Mouse (Mus musculus): ENCODE data around the gene Gpd1.
"Not testable (repeated sequence)": the region's sequence is repeated elsewhere in the genome, so short reads cannot be mapped to it uniquely, and the experiment has no call there.

Gene Gpd1

DNA sequence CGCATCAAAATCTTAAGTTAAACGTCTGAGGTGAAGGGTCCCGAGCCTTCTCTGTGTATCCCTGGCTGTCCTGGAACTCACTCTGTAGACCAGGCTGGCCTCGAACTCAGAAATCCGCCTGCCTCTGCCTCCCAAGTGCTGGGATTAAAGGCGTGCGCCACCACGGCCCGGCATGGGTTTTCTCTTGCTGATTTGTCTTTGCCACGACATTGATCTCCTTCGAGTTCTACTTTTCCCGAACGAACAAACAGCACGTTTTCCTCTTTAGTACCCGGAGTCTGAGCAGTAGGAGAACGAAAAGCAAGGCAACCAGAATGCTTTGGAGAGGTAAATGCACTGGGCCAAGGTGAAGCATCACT lies 15.7 kb upstream of the Gpd1 start:
- DNase-seq (ENCODE audit: low read depth, low spot score) = not testable (repeated sequence)

DNA sequence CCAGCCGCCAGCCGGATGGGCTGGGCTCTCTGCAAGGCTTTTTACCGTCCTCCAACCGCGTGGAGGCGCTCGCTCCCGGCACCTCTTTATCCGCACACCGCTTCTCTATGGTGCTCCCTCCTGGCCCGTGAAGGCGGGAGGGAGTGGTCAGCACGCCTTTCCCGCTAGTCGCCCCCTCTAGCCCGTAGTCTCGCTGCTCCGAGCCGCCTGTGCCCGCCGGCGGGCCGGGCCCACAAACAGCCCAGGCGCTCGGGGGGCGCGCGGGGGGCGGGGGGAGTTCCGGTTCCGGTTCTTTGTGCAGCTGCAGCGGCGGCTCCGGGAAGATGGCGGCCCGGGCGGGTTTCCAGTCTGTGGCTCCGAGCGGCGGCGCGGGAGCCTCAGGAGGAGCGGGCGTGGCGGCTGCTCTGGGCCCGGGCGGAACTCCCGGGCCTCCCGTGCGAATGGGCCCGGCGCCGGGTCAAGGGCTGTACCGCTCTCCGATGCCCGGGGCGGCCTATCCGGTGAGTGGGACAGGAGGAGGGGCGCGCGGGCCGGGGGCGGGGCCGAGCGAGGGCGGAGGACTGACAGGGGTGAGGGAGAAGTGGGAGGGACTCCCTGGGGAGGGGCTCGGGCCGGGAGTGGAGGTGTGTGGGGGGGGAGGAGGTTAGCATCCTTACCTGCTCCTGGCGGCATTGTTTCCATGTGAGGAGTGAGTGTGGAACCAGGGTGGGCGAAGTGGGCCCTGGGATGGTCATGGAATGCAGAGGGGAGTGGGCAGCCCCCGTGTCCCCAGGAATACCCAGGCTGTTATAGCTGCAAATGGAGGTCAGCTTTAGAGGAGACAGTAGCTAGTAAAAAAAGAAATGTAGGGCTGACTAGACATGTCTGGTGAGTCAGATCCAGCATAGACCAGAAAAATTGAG lies 15.1 kb upstream of the Gpd1 start, which contains the start of gene Smarcd1:
TSS of gene Smarcd1 (plus strand) at position 131 of the 902 bp plus-strand sequence.
- DNase-seq (ENCODE audit: low read depth, low spot score) = peak; percentile 96

DNA sequence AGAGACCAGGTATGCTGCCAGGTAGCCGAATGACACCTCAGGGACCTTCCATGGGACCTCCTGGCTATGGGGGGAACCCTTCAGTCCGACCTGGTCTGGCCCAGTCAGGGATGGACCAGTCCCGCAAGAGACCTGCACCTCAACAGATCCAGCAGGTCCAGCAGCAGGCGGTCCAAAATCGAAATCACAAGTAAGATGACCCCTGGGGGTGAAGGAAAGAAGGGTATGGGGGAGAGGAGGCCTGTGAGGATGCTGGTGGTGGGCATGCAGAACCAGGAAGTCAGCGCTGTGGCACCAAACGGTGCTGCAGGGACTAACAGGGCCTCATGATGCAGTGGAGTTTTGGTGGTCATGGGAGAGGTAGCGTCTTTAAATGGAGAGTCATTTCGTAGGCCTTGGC lies 14.2 kb upstream of the Gpd1 start:
- DNase-seq (ENCODE audit: low read depth, low spot score) = no peak

DNA sequence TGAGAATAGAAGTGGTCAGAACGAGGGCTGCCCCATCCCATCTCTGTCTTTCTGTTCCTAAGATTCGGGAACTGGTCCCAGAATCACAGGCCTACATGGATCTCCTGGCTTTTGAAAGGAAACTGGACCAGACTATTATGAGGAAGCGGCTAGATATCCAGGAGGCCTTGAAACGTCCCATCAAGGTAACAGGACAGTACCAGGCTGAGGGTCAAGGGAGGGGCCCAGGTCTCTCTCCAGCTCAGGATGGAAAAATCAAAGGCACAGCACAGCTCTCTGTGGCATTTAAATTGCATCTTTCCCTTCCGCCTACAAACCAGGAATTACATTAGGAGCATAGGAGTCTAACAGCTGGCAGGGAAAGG lies 13.7 kb upstream of the Gpd1 start:
- no peak for DNase-seq (ENCODE audit: low read depth, low spot score)

DNA sequence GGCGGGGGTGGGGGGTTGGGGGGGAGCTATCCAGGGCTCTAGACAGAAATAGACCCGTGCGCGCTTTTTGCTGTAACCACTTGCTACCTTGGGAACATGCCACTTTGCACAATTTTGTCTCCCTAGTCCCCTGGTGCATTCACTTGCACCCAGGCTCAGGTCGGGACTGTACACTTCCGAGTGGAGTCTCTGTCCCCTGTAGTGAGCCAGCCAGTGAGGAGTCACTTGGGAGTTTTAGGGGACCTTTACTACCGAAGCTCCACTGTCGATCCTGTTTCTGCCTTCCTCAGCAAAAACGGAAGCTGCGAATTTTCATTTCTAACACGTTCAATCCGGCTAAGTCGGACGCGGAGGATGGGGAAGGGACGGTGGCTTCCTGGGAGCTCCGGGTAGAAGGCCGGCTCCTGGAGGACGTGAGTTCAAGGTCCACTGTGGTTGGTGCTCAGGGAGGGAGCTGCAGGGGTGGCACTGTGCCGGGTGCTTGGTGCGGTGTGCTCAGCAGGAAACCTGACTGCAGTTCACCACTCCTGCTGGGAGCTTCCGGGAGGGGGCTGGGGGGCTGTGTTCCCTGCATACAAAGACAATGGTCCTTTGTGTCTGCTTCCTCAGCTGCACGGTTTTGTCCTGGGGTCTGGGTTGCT lies 13.2 kb upstream of the Gpd1 start:
- DNase-seq (ENCODE audit: low read depth, low spot score) = no peak

DNA sequence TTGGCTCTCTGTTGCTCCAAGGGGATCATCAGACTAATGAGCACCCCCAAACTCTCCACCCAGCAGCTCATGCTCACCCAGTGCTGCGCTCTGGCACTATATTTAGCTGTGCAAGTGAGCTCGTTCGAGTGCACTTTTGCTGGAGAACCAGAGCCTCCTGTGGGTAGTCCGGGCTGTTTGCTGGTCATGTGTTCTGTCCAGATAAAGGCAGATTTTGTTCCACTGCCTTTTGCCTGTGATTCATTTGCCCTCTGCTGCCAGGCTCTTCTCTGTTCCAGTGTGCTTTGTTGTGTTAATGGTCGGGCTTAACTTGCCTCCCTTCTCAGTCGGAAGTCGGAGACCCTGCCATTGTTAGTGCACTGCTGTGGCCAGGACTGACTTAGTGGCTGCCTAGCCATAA lies 12.4 kb upstream of the Gpd1 start:
- DNase-seq (ENCODE audit: low read depth, low spot score) = no peak

DNA sequence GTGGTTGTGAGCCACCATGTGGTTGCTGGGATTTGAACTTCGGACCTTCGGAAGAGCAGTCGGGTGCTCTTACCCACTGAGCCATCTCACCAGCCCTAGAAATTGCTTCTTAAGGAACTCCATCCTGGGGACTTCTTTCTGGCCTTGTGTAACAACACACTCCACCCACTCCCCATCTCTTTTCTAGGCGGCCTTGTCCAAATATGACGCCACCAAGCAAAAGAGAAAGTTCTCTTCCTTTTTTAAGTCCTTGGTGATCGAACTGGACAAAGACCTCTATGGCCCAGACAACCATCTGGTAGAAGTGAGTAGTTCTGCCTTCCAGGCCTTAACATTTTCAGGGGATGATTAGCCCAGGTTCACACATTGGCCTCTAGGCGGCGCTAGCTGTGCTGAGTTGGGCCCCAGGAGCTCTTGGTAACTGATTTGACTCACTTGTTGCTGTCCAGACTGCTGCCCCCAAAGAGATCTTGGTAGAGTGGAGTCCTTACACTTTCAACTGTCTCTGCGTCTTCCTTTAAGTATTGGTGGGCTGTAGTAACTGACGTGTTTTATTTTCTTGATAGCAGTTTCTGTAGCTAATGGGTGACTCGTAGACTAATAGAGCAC lies 11.8 kb upstream of the Gpd1 start, which contains the start of gene Gm17349:
TSS of gene Gm17349 (minus strand) at position 51 of the 609 bp plus-strand sequence.
- no peak for DNase-seq (ENCODE audit: low read depth, low spot score)

DNA sequence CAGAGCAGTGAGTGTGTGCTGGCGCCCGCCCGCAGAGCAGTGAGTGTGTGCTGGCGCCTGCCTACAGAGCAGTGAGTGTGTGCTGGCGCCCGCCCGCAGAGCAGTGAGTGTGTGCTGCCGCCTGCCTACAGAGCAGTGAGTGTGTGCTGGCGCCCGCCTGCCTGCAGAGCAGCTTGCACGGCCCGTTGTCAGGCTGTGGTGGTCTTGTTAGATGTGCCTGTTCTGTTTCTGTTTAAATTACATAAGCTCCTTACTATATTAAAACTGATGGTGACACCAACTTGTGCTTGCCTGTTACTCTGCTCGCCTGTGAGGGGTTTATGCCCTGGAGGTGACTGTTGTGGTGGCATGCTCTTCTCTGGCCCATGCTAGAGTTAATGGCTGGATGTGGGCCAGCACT lies 9.1 kb upstream of the Gpd1 start:
- DNase-seq (ENCODE audit: low read depth, low spot score) = no peak

DNA sequence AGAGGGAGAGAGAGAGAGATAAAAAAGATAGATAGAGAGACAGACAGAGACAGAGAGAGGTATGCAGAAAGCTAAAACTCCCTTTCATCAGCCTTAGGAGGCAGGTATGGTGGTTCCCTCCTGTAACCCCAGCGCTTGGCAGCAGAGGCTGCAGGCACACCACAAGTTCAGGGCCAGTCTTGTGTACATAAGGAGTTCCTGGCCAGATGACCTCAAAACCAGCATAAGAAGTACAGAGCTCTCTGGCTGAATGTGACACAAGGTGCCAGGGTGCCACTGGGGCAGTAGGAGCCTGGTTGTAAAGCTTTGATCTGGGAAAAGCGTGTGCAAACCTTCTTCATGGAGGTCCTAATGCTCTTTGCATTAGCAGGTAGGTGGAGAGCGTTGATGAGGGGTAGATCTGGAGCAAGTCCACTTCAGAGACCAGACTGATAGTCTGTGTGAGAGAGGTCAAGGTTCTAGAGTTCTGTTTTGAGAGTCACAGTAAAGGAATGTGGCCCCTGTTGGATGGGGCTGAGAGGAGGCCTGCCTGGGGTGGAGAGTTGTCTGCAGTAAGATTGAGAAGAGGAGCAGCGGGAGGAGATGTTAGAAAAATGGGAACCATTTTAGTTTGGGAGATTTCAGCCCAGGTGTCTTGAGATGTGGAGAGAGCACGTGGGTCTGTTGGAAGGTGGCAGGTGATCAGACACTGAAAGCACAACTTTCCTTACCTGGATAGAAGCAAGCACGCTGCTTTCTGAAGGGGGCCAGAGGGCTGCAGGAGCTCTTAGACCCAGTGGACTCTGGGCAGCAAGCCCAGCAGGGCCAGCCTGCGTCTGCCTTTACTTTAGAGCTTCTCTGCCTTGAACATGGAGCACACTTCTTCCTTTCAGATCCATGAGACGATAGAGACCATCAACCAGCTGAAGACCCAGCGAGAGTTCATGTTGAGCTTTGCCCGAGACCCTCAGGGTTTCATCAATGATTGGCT lies 6.8 kb upstream of the Gpd1 start:
- no peak for DNase-seq (ENCODE audit: low read depth, low spot score)

DNA sequence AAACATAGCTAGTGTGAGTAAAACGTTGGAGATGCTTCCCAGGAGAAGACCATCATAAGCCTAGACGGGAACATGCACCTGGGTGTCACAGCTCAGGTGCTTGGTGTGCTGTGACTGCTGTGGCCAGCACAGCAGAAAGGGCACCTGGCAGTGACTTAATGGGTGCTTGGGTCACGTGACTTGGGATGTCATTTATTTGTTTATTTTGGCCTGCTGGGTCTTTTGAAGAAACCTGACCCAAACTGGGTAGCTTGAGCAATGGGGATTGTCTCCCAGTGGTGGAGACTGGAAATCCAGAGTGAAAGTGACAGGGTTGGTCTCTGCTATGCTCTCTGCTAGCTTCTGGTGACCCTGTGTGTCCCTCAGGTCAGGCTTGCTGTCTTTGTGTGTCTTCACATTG lies 5.8 kb upstream of the Gpd1 start:
- no peak for DNase-seq (ENCODE audit: low read depth, low spot score)

DNA sequence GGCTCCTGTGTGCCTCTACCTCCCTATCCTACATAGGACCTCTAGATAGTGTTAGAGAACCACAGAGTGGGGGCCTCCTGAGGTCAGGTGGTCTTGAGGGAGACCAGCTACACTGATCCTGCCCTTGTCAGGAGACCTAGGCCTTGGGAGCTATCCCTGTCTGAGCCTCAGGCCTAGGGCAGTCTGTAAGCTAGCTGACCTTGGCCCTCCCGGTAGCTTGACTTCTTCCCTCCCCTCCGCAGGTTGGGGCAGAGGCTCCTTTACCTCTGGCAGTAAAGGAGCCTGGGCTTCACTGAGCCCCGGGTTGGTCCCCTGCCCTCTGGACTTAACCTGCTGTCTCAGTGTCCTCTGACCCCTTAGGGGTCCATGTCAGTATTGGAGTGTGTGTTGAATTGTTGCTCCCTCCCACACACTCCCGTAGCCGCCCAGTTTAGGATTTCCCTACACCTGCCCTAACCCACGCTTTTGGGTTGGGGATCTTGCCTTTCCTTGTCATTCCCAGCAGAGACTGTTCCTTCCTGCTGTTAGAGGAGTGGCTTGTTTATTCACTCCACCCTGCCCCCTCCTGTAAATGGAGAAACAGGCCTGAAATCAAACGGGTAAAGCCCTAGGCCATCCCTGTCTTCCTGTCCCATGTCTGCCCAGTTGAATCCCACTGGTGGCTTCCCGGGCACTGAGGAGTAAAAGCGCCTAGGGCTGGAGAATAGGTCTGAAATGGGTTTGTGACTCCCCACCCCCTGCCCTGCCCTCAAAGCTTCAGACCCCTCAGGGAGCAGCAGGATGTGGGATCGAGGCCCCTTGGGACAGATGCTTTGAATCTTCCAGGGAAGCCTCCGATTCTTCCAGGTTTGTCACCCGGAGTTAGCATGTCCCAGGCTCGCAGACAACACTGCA lies 4.4 kb upstream of the Gpd1 start:
- no peak for DNase-seq (ENCODE audit: low read depth, low spot score)

DNA sequence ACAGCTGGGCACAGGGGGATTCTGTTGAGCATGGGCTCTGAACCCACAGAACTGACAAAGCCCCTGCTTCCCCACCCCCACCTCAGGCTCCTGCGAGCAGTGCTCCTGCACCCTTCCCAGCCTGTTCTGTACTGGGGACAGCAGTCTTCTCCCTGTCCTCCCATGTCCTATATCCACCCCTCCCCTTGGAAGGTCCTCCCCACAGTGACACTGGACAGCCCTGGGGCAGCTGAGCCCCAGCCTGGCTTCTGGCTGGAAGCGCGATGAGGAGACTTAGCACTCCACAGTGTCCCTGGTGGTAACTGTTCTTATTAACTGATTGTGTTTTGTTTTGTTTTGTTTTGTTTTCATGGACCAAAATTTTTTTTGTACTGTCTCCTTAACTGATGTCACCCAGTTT lies 3.7 kb upstream of the Gpd1 start:
- no peak for DNase-seq (ENCODE audit: low read depth, low spot score)

DNA sequence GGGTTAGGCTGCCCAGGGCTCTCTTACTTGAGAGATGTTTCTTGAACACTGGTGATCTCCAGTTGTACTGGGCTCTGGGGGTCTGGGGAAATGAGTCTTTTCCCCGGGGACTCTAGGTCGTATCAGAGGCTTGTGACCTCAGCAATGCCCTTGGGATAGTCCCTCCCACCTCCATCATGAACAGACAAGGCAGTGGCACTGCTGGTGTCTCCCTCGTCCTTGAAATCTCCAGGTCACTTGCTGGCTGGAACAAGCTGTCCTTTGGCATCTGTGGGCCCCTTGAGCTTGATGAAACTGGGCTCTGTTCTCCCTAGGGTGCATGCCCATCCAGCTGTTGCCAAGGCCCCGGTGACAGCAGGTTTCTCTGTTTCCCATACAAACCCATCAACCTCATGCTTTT lies 3.1 kb upstream of the Gpd1 start:
- DNase-seq (ENCODE audit: low read depth, low spot score) = no peak

DNA sequence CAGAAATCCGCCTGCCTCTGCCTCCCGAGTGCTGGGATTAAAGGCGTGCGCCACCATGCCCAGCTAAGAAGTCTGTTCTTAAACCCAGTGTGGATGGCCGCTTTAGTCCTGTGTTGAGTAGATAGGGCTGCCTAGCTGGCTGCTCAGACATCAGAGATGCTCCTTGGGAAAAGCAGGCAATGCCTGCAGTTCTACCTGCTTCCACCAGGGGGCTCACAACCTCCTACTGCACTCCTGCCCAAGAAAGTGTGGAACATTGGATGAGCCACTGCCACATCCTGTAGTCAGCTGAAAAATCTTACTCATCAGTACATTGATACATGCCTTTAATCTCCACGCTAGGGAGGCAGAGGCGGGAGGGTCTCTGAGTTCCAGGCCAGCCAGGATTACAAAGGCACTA lies 2.5 kb upstream of the Gpd1 start:
- no peak for DNase-seq (ENCODE audit: low read depth, low spot score)

DNA sequence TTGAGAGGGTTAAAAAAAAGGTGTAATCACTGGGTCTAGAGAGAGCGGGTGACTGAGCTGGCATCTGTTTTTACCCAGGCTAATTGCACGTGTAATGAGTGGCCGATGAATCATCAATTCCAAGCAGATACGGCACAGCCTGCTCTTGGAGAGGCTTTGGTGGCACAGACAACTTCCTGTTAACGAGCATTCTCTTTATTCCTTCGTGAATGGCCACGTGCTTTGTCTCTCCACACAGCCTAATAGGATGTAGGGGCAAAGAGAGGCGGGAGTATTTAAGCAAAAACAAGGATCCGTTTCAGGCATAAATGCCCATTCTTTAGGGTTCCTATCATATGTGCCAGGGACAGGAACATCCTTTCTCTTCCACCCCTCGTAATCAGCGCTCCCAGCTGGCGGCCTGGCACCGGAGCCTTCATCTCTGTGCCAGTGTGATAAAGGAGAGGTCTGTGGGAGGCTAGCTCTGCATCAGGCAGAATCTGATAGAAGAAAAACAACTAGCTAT lies 1.9 kb upstream of the Gpd1 start:
- DNase-seq (ENCODE audit: low read depth, low spot score) = no peak

DNA sequence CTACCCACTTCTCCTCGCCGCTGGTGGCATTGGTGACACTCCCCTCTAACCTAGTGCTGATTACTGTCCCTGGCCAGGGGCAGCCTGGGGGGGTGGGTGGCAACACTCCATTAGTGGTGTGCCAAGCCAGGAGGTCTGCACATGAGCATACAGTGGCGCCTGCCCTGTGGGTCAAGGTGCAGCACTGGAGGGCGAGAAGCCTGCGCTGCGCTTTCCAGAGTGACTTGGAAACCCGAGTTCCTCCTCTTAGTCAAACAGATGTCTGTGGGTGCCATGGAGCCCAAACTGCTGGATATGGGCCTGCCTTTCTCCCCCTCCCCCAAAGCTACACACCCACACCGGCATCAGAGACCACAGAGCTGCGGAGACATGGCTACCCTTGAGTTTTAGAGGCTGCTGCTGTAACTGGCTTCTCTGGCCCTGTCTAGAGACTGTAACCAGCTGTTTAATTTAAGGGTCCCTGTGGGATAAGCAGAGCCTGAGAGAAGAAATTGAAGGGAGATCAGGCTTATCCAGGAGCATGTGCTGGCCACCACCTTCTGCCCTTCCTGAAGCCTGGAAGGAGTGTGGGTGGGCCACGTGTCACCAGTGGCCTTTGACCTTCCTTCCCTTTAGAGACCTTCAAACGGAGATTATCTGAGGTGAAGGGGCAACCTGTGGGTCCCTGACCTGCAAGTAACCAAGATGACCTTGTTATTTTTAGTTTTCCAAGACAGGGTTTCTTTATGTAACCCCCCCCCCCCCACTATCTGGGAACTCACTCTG lies 1.2 kb upstream of the Gpd1 start:
- no peak for DNase-seq (ENCODE audit: low read depth, low spot score)

DNA sequence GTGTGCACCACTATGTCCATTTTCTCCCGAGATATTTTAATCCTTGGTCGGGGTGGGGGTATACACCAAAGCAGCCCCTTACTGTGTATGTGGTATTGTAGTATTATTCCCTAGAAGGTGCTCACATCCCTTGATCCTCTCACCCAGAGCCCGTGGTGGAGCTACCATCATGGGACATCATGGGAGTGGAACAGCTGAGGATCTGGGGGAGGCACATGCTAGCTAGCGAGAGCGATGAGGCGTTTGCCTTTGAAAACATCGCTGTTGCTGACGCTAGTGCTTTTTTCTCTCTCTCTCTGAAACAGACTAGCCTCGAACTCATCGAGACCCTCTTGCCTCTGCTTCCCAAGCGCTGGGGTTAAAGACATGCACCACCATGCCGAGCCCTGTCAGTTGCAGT lies 501 bp upstream of the Gpd1 start:
- no peak for DNase-seq (ENCODE audit: low read depth, low spot score)

DNA sequence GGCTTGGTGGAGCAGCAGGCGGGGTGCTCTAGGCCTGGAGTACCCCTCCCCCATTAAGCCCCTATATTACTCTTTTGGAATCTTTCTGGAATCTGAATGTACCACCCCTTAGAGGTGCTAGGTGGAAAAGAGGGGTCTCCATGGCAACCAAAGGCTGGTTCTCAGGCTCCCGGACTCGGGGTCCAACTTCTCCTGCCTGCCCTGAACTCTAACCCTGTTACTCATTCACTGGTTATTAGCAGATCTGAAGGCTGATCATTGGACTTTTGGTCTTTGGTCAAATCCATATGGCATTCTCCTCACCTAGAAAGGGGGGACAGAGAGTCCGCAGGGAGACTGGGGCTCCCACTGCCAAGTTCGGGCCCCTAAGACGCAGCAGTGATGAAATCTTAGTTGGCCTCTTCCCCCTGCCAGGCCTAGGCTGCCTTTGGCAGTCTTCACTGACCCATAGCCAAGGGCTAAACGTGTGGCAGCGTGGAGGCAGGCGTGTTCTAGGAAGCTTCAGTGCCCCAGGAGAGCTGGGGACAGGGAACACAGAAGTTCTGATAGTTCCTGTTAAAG lies 1.2 kb downstream of the Gpd1 start:
- no peak for DNase-seq (ENCODE audit: low read depth, low spot score)

DNA sequence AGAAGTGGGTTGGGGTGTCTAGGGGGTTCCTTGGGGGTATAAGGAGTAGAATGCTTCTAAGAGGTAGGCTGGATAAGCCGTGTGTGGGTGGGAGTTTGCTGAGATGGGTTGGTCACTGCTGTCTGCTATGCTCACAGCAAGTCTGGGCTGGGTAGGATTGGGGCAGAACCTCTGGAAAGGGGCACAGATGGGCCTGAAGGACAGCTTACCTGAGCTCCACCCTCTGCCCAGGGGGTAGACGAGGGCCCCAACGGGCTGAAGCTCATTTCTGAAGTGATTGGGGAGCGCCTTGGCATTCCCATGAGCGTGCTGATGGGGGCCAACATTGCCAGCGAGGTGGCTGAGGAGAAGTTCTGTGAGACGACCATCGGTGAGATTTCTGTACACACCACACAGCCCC lies 2.5 kb downstream of the Gpd1 start:
- DNase-seq (ENCODE audit: low read depth, low spot score) = no peak
